Mouse (Mus musculus) ovary, postnatal 36 days (tissue): ENCODE results near the gene Kmt2b.
A peak's percentile ranks its signal among the peaks of the same experiment; 100 is the strongest.

Experiments
- DNase-seq: peaks from one replicate; pipeline ENCODE4 v3.0.0; 2022; ENCODE audit warnings: low spot score, mixed read lengths

The Kmt2b gene

GRCm38 (mm10) chr7:30566033-30566432 lies 22.5 kb downstream of the Kmt2b start:
- DNase-seq, result no peak

GRCm38 (mm10) chr7:30564970-30565571 lies 23.5 kb downstream of the Kmt2b start, which contains the start of gene Igflr1:
Gene Igflr1 (plus strand): TSS chr7:30565427.
- no peak for DNase-seq

GRCm38 (mm10) chr7:30563906-30564280 lies 24.6 kb downstream of the Kmt2b start:
- no peak for DNase-seq

GRCm38 (mm10) chr7:30563117-30563905 lies 25.2 kb downstream of the Kmt2b start, which contains the start of the genes U2af1l4, Gm49396 and Psenen:
Gene U2af1l4 (plus strand): TSS chr7:30563301.
Gene Gm49396 (plus strand): TSS chr7:30563344.
Gene Psenen (minus strand): TSS chr7:30563627.
- peak; percentile 93 for DNase-seq

- DNase-seq, result no peak
Measured at GRCm38 (mm10) chr7:30562526-30563116, 25.9 kb downstream of the Kmt2b start.

GRCm38 (mm10) chr7:30560296-30560695 lies 28.2 kb downstream of the Kmt2b start:
- DNase-seq, result no peak

GRCm38 (mm10) chr7:30559443-30559954 lies 29.0 kb downstream of the Kmt2b start, which contains the start of gene Lin37:
Gene Lin37 (minus strand): TSS chr7:30559838.
- peak; percentile 93 for DNase-seq

GRCm38 (mm10) chr7:30558656-30559442 lies 29.7 kb downstream of the Kmt2b start:
- no peak for DNase-seq

- no peak for DNase-seq
Measured at GRCm38 (mm10) chr7:30557901-30558514, 30.5 kb downstream of the Kmt2b start.

GRCm38 (mm10) chr7:30556894-30557536 lies 31.5 kb downstream of the Kmt2b start:
- DNase-seq, result no peak

- DNase-seq, result no peak
Measured at GRCm38 (mm10) chr7:30553810-30554584, 34.5 kb downstream of the Kmt2b start.

GRCm38 (mm10) chr7:30553021-30553589 lies 35.4 kb downstream of the Kmt2b start:
- DNase-seq, result peak; percentile 56

GRCm38 (mm10) chr7:30552102-30553020 lies 36.2 kb downstream of the Kmt2b start, which contains the start of the genes Hspb6 and Proser3:
Gene Hspb6 (plus strand): TSS chr7:30552178.
Gene Proser3 (minus strand): TSS chr7:30552299.
- DNase-seq, result peak; percentile 94

GRCm38 (mm10) chr7:30551445-30552101 lies 37.0 kb downstream of the Kmt2b start:
- no peak for DNase-seq

- DNase-seq, result no peak
Measured at GRCm38 (mm10) chr7:30550603-30551002, 37.9 kb downstream of the Kmt2b start.

GRCm38 (mm10) chr7:30549880-30550279 lies 38.6 kb downstream of the Kmt2b start:
- DNase-seq, result no peak

GRCm38 (mm10) chr7:30544327-30544726 lies 44.2 kb downstream of the Kmt2b start:
- no peak for DNase-seq

- no peak for DNase-seq
Measured at GRCm38 (mm10) chr7:30540572-30540971, 48.0 kb downstream of the Kmt2b start.
